Mouse (Mus musculus) naive thymus-derived CD4-positive, alpha-beta T cell, adult 2 months (primary cell): Measurements from ENCODE around the gene Sh3rf1.
A peak's percentile ranks its signal among the peaks of the same experiment; 100 is the strongest.

ENCODE experiments used
- DNase-seq: peaks from one replicate; pipeline ENCODE4 v3.0.0-alpha.2; 2011; ENCODE audit warnings: low read depth

Sh3rf1 gene

DNA sequence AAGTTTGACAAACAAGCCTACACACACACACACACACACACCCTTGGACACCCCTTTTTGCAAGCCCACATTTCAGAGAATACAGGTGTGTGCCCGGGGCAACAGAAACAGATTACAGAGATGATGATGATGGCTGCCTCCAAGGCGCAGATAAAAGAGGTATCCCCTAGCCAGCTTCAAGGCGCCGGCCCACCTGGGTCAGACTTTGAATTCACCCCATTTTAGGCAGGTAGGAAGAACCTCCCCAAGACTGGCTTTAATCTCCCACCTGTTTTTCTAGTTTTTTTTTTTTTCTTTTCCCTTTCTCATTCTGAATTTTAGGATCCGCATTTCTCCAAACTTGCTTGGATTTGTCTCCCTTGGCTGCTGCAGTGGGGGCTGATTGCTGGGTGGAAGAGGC is 389 bp upstream of the Sh3rf1 start:
- no peak for DNase-seq

DNA sequence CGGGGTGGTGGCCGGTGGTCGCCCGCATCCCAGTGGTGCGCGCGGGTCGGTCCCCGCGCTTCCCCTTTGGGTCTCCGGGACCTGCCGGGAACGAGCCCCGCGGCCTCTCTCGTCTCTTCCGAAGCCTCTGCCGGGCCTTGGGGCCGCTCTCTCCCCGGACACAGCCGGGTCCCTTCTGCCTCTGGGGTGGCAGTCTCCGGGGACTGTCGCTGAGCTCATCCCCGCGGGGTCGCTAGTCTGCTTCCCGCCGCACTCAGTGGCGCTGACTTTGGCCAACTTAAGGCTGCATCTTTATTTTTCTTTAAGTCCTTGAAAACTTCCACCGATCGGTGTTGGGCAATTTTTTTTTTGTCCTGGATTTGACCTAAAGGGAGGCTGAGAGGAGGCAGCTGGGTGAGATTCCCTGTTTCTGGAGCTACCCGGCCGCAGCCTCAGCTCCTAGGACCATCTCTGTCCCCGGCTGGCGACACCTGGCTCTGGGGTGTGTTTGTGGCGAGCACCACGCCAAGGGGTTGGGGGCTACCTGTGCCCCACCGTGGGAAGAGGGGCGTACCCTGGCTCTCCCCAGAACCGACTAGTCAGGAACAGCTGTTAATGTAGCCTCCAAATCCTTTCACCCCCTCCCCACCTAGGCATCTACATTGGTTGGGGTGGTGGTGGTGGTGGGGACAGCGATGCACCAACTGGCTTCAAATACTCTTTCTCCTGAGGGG is 864 bp downstream of the Sh3rf1 start:
- DNase-seq = peak; percentile 55

DNA sequence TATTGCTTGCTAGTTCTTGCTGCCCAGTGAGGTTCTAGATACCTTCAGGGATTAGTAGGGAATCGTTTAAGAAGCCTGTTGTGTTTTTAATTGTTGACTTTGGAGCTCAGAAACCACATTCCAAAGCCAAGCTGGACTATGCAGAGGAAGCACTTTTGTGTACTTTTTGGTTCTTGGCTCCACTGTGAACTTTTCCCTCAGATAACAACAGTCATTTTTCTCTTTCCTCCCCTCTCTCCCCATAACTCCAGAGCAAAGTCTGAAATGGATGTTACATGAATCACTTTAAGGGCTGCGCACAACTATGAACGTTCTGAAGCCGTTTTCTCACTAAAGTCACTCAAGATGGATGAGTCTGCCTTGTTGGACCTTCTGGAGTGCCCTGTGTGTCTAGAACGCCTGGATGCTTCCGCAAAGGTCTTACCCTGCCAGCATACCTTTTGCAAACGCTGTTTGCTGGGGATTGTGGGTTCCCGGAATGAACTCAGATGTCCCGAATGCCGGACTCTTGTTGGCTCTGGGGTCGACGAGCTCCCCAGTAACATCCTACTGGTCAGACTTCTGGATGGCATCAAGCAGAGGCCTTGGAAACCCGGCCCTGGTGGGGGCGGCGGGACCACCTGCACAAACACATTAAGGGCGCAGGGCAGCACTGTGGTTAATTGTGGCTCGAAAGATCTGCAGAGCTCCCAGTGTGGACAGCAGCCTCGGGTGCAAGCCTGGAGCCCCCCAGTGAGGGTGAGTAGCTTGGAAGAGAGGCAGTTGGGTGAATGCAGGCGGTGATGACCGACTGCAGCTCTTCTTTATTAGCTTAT is 2.1 kb downstream of the Sh3rf1 start:
- no peak for DNase-seq

DNA sequence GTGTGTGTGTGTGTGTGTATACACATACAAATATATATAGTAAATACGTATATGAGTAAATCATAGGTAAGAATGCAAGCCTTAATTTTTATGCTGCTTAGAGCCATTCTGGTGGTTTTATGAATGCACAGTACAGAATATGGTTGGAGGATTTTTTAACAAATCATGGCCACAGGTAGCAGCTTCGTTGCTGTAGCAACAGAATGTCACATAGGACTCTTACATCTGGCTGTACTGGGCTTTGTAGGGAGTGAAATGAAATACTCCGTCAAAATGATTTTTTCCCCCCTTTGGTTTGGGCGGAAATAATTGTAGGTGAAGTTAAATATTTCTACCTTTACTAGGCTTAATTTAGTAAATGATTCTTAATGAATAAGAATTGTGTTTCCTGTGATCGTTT is 3.0 kb downstream of the Sh3rf1 start:
- no peak for DNase-seq

DNA sequence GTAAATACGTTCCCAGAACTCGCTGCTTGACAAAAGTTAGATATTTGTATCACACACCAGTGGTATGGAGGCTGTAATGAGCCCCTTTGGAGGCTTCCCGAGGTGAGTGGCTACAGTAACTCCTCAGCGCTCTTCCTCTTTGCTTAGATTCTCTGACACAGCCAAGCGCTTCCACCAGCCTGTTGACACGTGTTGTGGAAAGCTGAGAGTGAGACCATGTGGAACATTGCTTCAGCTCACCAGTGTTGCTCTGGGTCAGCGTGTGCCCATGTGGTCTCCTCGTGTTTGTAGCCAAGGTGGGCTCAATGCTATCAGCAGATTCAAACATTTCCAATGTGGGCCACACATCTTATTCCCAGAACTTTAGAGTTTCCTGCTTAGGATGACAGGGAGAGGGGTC is 5.0 kb downstream of the Sh3rf1 start:
- no peak for DNase-seq

DNA sequence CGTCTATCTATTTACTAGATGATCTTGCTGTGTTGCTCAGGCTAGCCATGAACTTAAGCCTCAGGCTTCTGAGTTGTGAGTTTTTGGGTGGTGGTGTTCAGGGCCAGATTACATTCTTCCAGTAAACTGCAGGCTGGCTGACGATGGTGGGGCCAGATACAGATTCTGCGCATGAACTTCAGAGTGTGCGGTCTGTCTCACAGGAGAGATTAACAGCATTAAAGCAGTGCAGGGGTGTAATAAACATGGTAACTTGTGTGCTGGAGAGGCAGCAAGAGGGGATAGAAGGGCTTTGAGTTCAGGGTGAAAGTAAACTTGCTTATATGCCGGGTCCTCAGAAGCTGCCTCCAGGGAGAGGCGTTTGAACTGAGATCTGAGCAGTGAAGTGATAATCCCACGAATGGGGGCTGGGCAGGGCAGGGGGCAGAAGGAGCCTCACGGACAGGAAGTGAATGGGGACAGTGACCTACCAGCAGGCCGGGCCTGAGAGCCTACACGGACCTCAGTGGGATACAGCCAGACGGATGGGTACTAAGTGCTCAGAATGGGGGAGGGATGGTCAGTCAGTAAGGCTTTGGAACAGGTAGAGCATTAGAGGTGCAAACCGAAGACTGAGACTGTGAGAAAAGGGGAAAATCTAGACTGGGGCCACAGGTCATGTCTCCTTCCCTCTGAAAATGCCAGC is 6.0 kb downstream of the Sh3rf1 start:
- no peak for DNase-seq

DNA sequence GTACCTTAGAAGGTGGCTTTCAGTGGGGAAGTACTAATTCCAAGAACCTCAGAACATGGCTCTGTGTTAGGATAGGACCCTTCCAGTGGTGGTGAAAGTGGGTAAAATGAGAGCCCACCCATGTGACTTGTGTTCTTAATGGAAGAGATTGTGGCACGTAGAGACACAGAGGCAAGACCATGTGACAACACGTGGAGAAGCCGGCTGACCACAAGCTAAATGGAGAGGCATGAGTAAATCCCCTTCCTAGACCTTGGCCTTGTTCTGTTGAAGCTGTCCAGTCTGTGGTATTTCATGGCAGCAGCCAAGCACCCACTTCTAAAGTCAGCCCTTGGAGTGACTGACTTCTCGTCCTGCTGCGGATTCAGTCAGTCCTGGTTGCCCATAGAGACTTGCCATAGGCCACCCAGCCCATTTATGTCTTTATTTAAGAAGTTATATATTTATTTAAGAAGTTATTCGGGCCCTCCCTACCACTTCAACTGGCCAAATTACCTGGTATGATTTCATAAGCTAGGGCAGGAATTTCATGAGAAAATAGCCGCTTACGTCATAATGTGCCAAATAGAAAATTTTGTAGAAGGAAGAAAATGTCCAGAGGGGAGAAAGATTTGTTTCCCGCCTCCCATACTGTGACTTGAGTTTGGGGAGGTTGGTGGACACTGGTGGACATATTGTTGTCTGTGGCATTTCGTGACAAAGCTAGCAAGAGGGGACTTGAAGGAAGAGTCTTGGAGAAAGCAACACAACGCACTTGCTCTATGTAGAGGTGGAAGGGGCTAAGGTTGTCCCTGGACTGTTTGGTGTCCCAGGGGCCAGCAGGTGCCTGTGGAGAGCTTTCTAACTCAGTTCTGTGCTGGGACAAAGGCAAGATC is 7.4 kb downstream of the Sh3rf1 start:
- DNase-seq = no peak

DNA sequence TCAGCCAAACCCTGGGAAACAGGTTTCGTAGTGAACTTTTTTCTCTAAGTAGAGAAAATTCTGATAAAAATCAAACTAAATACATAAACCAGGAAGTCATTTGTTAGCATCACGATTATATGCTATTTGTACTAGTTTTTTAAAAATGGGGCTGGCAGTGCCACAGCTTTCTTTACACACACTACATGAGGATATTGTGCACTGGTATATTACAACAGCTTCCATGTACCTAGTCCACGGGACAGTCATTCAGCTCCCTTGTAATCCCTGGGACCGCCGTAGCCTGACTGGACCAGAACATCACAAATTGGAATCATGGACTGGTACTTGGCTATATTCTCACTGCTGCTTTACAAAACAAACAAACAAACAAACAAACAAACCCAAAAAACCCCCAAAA is 11.8 kb downstream of the Sh3rf1 start:
- no peak for DNase-seq

DNA sequence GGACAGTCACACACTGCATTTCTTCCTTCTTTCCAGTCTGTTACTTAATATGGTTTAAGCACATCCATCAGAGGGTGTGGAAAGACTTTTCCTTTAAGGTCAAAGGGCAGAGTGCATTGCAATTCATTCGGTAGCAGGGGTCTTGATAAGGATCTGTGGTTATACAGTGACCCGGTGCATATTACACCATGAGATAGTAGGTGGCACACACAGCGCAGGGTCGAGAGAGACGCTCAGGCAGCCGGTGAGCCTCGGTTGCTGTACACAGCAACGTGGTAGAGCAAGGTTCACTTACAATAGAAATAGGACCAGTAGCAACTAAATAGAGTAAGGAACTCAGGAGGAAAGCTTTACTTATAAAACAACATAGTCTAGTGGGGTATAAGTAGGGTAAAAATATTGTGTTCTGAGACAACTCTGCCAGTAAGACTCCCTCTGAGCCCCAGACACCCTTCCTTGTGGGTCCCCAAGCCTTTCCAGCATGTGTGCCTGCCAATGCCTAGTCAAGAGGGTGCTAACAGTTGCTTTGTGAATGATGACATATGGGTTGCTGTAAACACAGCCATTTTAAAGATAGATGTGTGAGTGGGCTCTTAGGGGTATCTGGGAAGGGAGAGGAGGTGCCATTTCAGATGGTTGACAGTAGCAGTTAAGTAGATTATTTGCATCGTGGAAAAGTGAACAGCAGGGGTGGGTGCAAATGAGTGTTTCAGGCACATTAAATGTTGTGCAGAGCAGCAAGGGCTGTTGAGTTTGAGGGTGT is 13.0 kb downstream of the Sh3rf1 start:
- DNase-seq = no peak

DNA sequence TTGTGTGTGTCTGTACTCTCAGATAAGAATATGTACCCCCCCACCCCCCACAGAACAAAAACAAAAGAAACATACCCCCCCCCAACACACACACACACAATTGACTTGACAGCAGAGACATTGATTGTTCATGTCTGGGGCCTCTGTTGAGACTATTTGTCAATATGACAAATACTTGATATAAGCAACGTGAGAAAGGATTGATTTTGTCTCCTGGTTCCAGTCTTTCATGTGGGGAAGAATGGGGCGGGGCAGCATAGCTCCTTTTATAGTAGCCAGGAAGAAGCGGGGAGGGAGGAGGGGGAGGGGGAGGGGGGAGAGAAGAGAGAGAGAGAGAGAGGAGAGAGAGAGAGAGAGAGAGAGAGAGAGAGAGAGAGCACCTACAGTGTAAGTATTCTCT is 15.9 kb downstream of the Sh3rf1 start:
- peak; percentile 53 for DNase-seq

DNA sequence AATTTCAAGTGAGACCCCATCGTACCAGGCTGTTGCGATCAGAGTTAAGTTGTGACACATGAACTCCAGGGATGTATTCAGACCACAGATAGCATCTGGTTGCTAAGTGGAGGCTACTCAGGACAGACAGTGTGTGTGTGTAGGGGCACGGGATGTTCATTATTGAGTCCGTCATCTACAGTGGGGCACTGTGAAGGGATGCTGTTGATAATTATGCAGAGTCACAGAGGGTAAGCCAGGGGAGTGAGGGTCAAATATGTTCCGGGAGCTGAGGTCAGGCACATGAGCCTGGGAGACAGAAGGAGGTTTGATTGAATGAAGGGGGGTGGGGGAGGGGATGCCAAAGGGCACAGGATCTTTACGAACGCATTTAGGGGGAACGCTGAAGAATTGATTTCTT is 17.6 kb downstream of the Sh3rf1 start:
- no peak for DNase-seq

DNA sequence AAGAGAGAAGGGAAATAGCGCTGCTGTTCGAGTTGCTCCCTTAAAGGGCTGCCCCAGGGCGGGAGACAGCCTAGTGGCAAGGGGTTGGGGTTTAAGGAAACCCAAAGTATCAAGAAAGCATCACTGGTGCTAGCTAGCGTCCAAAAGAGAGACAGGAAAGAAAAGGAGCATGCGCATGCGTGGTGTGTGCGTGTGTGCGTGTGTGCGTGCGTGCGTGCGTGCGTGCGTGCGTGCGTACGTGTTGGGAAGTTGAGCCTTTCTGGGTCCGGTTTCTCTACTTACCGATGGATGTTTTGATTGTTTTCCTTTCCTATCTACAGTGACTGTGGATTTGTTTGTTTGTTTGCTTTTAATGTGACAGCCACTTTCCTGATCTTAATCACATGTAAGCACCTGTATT is 19.2 kb downstream of the Sh3rf1 start:
- DNase-seq = no peak

DNA sequence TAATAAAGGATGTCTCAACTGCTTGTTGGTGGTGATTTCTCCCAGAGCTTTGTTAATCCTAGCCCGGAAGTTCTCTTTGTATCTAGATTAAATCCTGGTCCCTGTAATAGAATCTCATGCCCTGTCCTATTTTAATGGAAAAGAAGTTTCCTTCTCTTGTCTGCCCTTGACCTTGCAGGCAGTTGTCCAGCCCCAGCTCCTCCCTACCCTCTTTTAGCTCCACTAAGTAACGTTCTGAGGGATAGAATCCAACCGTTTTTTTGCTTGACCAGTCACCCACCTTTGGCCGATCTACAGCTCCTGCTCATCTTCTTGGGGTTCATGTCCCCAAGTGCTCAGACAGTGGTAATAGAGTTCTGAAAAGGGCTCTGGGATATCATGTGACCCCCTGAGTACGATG is 19.8 kb downstream of the Sh3rf1 start:
- no peak for DNase-seq

DNA sequence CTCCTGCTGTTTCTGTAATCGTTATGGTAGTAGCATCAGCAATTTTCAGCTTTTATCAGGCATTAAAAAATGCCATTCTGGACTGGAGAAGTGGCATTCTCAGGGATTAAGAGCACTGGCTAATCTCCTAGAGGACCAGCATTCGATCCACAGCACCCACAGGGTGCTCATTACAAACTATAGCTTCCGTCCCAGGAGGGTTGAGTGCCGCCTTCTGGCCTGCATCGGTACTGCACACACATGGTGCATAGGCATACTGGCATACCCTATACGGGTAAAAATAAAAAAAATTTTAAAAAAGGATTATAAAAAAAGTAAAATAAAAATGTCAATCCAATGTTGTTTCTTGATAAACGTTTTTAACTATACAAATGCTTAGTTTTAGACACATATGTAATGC is 20.5 kb downstream of the Sh3rf1 start:
- DNase-seq = no peak

DNA sequence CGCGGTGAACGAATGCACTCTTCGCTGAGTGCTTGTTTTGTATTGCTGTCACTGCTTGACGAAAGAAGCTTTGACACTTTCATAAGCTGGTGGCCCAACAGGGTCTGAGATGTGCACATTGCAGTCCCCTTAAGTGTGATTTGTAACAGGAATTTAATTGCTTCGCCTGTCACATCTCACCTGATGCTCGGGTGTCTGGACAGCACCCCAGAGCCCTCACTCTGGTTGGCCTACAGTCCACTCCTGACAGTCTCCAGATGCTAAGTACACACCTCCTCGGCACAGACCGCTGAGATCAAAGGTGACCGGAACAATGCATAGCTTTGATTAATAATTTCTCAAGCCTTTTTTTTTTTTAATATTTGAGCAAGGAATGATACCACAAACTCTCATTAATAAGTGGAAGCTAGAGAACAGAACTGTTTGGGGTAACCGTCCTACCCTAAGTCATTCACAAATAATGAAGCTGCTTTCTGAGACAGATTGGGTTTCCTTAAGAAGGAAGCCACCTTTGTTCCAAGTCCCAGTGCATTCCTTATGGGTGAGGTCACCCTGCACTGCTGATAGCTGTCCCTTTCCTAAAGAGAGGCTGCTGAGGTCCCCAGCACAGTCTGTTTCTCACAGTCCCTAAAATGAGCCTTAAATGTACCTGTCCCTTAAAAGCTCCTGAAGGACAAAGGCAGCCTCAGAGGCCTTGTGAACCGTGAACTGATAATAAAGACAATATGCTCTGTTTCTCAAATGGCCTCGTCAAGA is 23.8 kb downstream of the Sh3rf1 start:
- no peak for DNase-seq

DNA sequence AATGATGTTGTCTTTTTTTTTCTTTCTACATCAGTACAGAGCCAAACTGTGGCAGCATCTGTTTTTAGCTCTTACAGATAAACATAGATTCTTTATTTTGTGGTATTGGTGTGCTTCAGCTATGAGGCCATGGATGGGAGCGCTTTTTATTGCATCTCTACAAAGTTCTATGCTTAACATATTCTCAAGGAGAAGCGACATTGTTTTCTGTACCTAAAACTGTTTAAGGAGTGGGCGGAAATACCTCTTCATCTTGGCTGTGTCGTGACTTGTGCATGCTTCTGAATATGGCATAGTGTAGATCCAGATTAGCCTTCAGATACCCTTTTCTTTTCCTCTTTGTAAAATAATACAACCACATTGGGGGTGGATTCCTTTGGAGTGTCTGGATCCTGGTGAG is 25.8 kb downstream of the Sh3rf1 start:
- DNase-seq = no peak

DNA sequence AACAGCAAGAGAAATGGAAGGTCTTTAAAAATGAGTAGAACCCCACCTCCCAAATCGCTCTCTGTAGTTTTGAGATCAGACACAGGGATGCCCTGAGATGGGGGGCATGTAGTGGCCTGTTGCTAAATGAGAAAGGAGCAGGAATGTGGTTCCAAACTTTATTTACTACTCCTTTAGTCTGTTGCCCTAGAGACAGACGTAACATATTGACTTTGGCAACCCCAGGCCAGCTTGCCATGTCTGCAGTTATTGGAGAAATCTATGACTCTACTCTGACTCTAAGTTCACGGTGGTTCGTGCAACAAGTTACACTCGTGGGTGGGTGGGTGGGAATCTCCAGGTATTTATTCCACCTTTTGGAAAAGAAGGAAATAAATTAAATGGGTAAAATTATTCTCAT is 30.5 kb downstream of the Sh3rf1 start:
- no peak for DNase-seq

DNA sequence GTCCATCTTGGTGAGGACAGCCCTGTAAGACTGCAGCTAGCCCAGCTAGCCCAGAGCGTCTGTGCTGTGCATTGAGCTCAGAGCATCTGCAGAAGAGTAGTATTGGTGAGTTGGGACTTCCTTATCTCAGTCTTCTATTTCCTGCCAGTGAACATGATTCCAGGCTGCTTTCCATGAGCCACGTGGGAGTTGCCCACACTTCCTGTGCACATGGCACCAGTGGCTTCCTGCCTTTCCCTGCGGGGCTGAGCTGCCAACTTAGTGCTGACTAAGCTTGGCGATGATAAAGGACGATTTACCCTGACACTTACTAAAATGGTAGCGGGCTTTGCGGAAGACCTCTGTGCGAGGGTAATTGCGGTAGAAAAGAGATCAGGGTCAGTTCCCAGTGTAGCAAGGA is 35.2 kb downstream of the Sh3rf1 start:
- no peak for DNase-seq

DNA sequence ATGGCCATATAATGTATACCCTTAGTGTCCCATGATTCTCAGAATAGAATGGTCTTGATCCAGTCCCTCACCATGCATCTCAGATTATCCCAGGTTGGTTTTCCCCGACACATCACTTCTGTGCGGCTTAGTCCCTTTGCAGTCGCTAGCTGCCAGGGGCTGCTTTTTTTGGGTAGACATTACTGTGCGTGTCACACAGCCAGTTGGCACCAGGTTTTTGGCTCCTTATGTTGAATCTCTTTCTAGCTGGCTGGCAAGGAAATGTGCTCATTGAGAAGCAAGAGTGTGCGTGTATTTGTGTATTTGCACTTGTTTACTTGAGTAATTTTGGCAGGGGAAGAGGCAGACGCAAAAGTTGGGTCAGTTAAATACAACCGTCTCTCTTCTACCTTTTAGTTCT is 35.9 kb downstream of the Sh3rf1 start:
- no peak for DNase-seq

DNA sequence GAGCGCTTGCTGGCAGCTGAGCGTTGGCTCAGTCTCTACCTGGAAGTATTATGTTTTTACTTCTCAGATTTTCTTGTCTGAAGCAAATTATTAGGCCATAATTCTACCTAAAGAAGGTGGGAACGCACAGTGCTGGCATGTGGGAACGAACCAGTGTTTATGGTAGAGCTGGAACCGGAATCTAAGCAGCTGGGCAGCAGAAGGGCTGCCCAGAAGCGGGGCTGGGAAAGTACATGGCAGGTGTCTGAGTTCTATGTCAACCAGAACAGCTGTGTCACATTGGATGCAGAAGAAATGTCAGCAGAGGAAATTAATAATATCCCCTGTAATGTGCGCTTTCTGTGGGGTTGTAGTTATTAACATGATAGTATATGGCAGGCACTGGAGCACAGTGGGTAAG is 36.9 kb downstream of the Sh3rf1 start:
- DNase-seq = no peak

DNA sequence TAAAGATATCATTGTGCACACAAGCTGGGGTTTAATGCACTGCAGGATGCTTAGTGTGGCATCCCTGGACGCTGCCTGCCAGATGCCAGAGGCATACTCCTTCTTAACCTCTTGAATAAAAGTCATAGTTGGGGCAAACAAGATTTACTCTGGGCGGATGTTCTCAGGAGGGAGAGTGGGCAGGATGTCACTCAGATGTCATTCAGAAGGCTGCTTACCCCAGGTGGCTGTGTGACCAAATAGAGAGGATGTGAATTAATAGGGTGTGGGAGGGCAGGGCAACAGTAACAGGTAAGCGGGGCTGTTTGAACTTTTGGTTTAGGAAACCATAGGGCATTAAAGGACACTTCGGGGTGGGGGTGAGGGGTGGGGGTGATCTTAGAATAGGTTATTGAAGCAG is 37.7 kb downstream of the Sh3rf1 start:
- no peak for DNase-seq
